In the genomic region with DNA sequence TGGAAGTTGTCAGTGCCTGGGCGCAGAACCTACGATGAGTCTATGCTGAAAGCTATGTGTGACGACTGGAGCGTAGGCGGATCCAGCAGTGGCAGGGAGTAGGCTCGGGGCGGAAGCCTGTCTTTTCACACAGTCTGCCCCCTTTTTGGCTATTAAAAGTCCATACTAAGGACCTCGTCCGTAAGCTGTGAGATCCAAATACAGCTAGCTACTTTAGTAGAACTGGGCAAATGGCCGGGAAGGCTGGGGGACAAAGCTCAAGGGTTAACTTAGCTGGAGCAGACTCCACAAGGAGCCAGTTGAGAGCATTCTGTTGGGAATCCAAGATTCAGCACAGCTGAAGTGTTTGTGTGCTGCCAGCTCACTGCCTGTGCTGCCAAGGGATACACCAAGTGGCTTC, we compare ENCODE assay signal across 12 mouse cellular contexts. TPM values are rescaled to one million over a fixed set of nuclear protein-coding genes. Genes with fewer than 3 reads are reported as not detected.
DNase-seq lines count a peak whose midpoint lies in the region; ATAC-seq and TF ChIP-seq lines count a peak whose summit lies in the region.
"Had no signal": no experiment of that assay in that cellular context is flagged by ENCODE, and none has a peak within 500 bp of the region (broad histone marks: within the 10 kb centered on the region; RNA-seq: fewer than 3 reads in every experiment).

No protein-coding gene starts in this region.

- WGBS in heart, adult 2 months: 89% methylated on average over 10 of the region's 10 CpGs
- 93% methylated on average over 10 of the region's 10 CpGs for WGBS in forebrain, embryonic 15.5 days

- no peaks in the 10 kb centered on the region for H3K27me3 ChIP-seq in heart, adult 2 months (ENCODE audit: control insufficient read depth, insufficient read depth, low read length)
- no peaks in the 10 kb centered on the region for H3K27me3 ChIP-seq in forebrain, embryonic 15.5 days
- H3K27me3 ChIP-seq: liver, embryonic 15.5 days had no signal

- H3K4me1 ChIP-seq in heart, adult 2 months (ENCODE audit: control insufficient read depth, insufficient read depth, low read length): peaks cover 3% of the 10 kb centered on the region
- no peaks in the 10 kb centered on the region for H3K4me1 ChIP-seq in forebrain, embryonic 15.5 days
- H3K4me1 ChIP-seq: liver, embryonic 15.5 days had no signal

- DNase-seq in cerebellum, postnatal 10 days: peak; percentile 26 to 33
- no peak for DNase-seq in cerebellum, adult 11 months
- DNase-seq in layer of hippocampus, adult 8-10 months (ENCODE audit: low spot score in 2 of 2): peak; percentile 29 to 46
- DNase-seq in left cerebral cortex, postnatal 4 days: peak; percentile 21
- no peak for DNase-seq in heart, adult 2 months
- DNase-seq: B cell, adult 2 months; cerebellum, postnatal 14 days had no signal

- H3K27ac ChIP-seq in heart, adult 2 months: no peak overlapping the region
- H3K27ac ChIP-seq in forebrain, embryonic 15.5 days (replicated peaks): no peak overlapping the region
- H3K27ac ChIP-seq: kidney, postnatal 0 days; liver, embryonic 15.5 days had no signal

- no peak for TF ChIP-seq POLR2A in heart, adult 2 months (IDR thresholded peaks at IDR 0.05; ENCODE audit: insufficient read depth, low read depth, low read length)

- no peak overlapping the region for H3K4me2 ChIP-seq in forebrain, embryonic 15.5 days (replicated peaks)
- H3K4me2 ChIP-seq: liver, embryonic 15.5 days had no signal

- ATAC-seq in frontal cortex, adult (ENCODE audit: low TSS enrichment): peak; percentile 74
- no peak for ATAC-seq in erythroid progenitor cell, adult 5-6 weeks (replicated peaks; ENCODE audit: low FRiP score, poor library complexity, severe bottlenecking)
- ATAC-seq in forebrain, embryonic 15.5 days (replicated peaks): no peak

- intact Hi-C loops in left cerebral cortex, postnatal 4 days (cut with DNase I): no loop called here
- intact Hi-C loops in heart, adult 2 months (cut with DNase I): no loop called here

- peaks cover 2% of the 10 kb centered on the region; the same call in 1 of the 2 replicates for H3K79me2 ChIP-seq in heart, adult 2 months (replicated peaks; ENCODE audit: control insufficient read depth, insufficient read depth, low read length)

- no peak overlapping the region for H3K4me3 ChIP-seq in heart, adult 2 months
- H3K4me3 ChIP-seq in forebrain, embryonic 15.5 days: no peak overlapping the region
- H3K4me3 ChIP-seq: liver, embryonic 15.5 days had no signal

- no peak for TF ChIP-seq EP300 in heart, adult 2 months (IDR thresholded peaks at IDR 0.05; ENCODE audit: insufficient read depth, low read depth, low read length)

- no peak for TF ChIP-seq CTCF in heart, adult 2 months (IDR thresholded peaks at IDR 0.05)

- no peak overlapping the region for H3K9ac ChIP-seq in heart, adult 2 months (ENCODE audit: low read depth, low read length)
- no peak overlapping the region for H3K9ac ChIP-seq in forebrain, embryonic 15.5 days (replicated peaks)
- H3K9ac ChIP-seq: liver, embryonic 15.5 days had no signal

- no peaks in the 10 kb centered on the region for H3K36me3 ChIP-seq in heart, adult 2 months (ENCODE audit: control insufficient read depth, insufficient read depth, low read length)
- H3K36me3 ChIP-seq in forebrain, embryonic 15.5 days: 0 out of 2 replicates have a peak, but pooled peaks cover 2% of the 10 kb centered on the region
- H3K36me3 ChIP-seq: liver, embryonic 15.5 days had no signal

- H3K9me3 ChIP-seq in forebrain, embryonic 15.5 days: no peaks in the 10 kb centered on the region
- H3K9me3 ChIP-seq: liver, embryonic 15.5 days had no signal

RNA-seq across cellular contexts. Expression of a gene that starts 6.7 kb away (rescaled TPM):
- 10 to 100 TPM; 23.1 to 25.5 (median 23.9) TPM for total RNA-seq in layer of hippocampus, adult 8-10 months (2022)
- 10 to 100 TPM; 22.8 to 24.8 TPM for total RNA-seq in left cerebral cortex, postnatal 4 days (2021)
- 8.3 and 10.5 TPM in 2 replicates for total RNA-seq in erythroid progenitor cell, adult 5-6 weeks (2015; ENCODE audit: low replicate concordance)
- total RNA-seq in erythroid progenitor cell, adult 5-6 weeks (2017; ENCODE audit: low replicate concordance): 3.1 TPM in 1 of 2 replicates, not detected in the other
- total RNA-seq in heart, adult 2 months (2021): 10 to 100 TPM; 18.6 to 21.2 TPM
- 14.7 and 24.0 TPM in 2 replicates for polyA plus RNA-seq in heart, adult 2 months (2012; rRNA removed)
- 14.7 and 16.6 TPM in 2 replicates for polyA plus RNA-seq in forebrain, embryonic 15.5 days (2015; fragmentation: Nextera tagmentation; extraction: Ambion mirVana)

Comparison
In these comparisons a context has a peak if more than half of its experiments do, and no peak if none do; other contexts are left out.
1. DNase-seq: peak in cerebellum, postnatal 10 days (2 of 2), layer of hippocampus, adult 8-10 months (2 of 2) and left cerebral cortex, postnatal 4 days (single experiment); none in cerebellum, adult 11 months (single experiment) and heart, adult 2 months (0 of 2).